Mouse (Mus musculus) embryonic facial prominence, embryonic 10.5 days (tissue): Measurements from ENCODE around the gene Tenm2. TPM values are rescaled to one million over a fixed set of nuclear protein-coding genes. Genes with fewer than 3 reads are reported as not detected.

Experiments used
- DNase-seq: peaks from one replicate; pipeline ENCODE4 v3.0.0-alpha.2; 2017; ENCODE audit warnings: low spot score
- H3K27ac ChIP-seq: fragments of 300-500 bp; sonication (generic); replicated peaks from 2 replicates; pipeline ENCODE4 v1.5.1; 2016; ENCODE audit warnings: mild to moderate bottlenecking
- H3K27me3 ChIP-seq: fragments of 300-500 bp; sonication (generic); replicated peaks from 2 replicates; pipeline ENCODE4 v1.6.1; 2016; ENCODE audit warnings: low read depth, mild to moderate bottlenecking; ENCODE audit not compliant: poor library complexity, severe bottlenecking
- H3K36me3 ChIP-seq: fragments of 300-500 bp; sonication (generic); replicated peaks from 2 replicates; pipeline ENCODE4 v1.6.1; 2016; ENCODE audit warnings: mild to moderate bottlenecking, moderate library complexity
- H3K4me1 ChIP-seq: fragments of 300-500 bp; sonication (generic); 2 replicates; pipeline ENCODE4 v1.6.1; 2016
- H3K4me3 ChIP-seq: fragments of 300-500 bp; sonication (generic); 2 replicates; pipeline ENCODE4 v1.5.1; 2016; ENCODE audit warnings: mild to moderate bottlenecking, moderate library complexity
- H3K9me3 ChIP-seq: fragments of 300-500 bp; sonication (generic); 2 replicates; pipeline ENCODE4 v1.6.1; 2016; ENCODE audit warnings: mild to moderate bottlenecking
- WGBS: fragments of 180-500 bp; shearing (Covaris S2); methylation state at CpG from one replicate; pipeline ENCODE4 v1.1.7; 2016; 5-methylcytosine and 5-hydroxymethylcytosine counted together
- polyA plus RNA-seq: library from polyadenylated mRNA; unstranded; fragments of >200 nt; fragmentation: Nextera tagmentation; extraction: Ambion mirVana; gene quantifications from 2 replicates; pipeline ENCODE4 v1.2.1, GENCODE M21; 2016

Gene Tenm2
- polyA plus RNA-seq, 1 experiment from 2014 or later: 1.8 TPM

DNA sequence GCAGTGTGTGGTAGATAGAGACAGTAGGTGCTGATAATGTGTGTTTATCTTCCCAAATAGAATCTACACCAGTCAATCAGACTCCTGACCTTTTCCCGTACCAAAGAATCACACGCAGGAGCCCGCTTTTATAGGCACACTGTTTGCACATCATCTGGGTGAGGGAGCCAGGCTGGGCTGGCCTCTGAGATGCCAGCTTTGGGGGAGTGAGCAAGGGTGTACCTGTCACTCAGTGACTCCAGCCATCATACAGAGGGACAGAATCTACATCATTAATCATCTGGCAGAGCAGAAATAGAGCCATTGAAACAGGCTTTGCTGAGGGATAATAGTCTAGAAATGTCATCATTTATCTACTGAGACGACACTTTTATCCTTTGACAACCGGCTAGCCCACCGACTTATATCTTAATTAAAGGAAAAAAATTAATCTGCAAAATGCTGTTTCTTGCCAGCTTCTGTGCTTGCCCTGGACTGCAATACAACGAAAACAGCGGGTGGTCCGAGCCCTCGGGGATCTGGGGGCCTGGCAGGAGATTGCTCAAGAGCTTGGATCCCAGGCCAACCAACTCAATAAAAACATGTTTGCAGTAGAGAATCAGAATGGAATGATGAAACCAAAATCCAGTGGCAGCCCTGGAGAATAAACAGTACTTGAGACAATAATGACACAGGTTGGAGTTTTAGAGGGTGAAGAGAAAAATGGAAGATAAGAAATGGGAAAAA lies 1195.1 kb downstream of the Tenm2 start:
- Histone ChIP-seq H3K27ac (no peak overlapping the region), H3K9me3 (no peaks in the 10 kb centered on the region), H3K4me3 (no peak overlapping the region), H3K36me3 (no peaks in the 10 kb centered on the region), H3K27me3 (0 out of 2 replicates have a peak, but pooled peaks cover 6% of the 10 kb centered on the region), H3K4me1 (peaks cover 5% of the 10 kb centered on the region; the same call in 1 of the 2 replicates)
- no peak for DNase-seq
- WGBS: 79% methylated on average over 10 of the region's 10 CpGs

DNA sequence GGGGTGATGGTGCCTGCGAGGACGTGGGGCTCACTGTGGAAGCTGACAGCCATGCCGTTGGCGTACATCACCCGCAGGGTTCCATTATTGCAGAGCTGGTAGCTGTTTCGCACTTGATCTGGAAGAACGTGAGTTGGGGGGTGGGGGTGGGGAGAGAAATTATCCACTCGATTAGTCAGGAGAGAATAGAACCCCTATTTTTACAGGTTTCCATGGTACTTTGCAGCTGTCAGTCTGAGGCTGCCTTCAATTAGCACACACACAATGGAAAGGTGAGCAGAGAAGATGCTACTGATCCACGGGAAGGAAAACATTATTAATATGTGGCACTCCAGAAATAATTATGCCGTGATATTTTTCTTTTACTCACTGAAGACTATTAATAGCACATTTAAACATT lies 1195.9 kb downstream of the Tenm2 start:
- H3K27ac ChIP-seq: no peak overlapping the region
- no peak overlapping the region for H3K4me3 ChIP-seq
- DNase-seq: no peak
- H3K36me3 ChIP-seq: no peaks in the 10 kb centered on the region
- WGBS: 84% methylated on average over 10 of the region's 10 CpGs
- peaks cover 5% of the 10 kb centered on the region; the same call in 1 of the 2 replicates for H3K4me1 ChIP-seq
- H3K9me3 ChIP-seq: no peaks in the 10 kb centered on the region
- H3K27me3 ChIP-seq: 0 out of 2 replicates have a peak, but pooled peaks cover 6% of the 10 kb centered on the region

DNA sequence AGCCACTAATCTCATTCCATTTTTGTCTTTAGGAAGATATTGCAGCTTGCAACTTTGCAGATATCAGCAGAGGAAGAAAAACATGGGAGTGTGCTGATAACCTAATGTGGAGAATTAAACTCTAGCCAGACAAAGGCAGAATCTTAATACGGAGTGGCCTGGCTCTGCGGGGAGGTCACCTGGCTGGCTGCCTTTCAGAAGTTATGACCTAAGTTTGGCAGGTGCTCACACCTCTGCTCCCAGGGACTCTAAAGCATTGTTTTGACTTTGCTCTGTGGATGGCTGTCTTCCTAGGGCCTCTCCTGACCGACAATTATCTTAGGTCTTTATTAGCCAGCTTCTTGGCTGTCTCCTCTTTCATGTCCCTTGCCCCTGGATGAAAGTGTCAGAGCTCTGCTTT lies 1197.4 kb downstream of the Tenm2 start:
- no peak overlapping the region for H3K4me3 ChIP-seq
- DNase-seq: no peak
- peaks cover 5% of the 10 kb centered on the region; the same call in 1 of the 2 replicates for H3K4me1 ChIP-seq
- WGBS: 56% methylated on average over 3 of the region's 3 CpGs
- no peak overlapping the region for H3K27ac ChIP-seq
- H3K27me3 ChIP-seq: no peaks in the 10 kb centered on the region
- H3K9me3 ChIP-seq: no peaks in the 10 kb centered on the region
- no peaks in the 10 kb centered on the region for H3K36me3 ChIP-seq

DNA sequence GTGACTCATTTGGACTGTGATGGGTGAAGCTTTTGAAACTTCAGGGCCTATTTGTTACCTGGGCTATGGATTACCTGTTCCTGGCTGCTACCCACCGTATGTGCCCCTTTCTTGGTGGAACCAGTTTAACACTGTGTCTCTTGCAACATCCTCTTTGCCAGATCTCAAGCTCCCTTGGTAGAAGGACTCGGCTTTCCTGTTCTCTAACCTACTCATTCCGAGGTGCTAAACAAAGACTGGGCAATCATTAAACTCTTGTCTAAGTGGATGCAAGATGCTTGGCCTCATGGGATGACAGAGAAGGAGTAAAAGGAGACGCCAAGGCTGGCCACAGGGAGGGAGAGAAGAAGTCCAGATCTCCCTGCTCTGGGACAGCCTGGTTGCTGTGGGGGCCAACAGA lies 1198.5 kb downstream of the Tenm2 start:
- no peaks in the 10 kb centered on the region for H3K9me3 ChIP-seq
- peaks cover 5% of the 10 kb centered on the region; the same call in 1 of the 2 replicates for H3K4me1 ChIP-seq
- no peak for DNase-seq
- no peaks in the 10 kb centered on the region for H3K27me3 ChIP-seq
- no peaks in the 10 kb centered on the region for H3K36me3 ChIP-seq
- H3K4me3 ChIP-seq: no peak overlapping the region
- no peak overlapping the region for H3K27ac ChIP-seq
- WGBS: 74% methylated on average over 4 of the region's 4 CpGs

DNA sequence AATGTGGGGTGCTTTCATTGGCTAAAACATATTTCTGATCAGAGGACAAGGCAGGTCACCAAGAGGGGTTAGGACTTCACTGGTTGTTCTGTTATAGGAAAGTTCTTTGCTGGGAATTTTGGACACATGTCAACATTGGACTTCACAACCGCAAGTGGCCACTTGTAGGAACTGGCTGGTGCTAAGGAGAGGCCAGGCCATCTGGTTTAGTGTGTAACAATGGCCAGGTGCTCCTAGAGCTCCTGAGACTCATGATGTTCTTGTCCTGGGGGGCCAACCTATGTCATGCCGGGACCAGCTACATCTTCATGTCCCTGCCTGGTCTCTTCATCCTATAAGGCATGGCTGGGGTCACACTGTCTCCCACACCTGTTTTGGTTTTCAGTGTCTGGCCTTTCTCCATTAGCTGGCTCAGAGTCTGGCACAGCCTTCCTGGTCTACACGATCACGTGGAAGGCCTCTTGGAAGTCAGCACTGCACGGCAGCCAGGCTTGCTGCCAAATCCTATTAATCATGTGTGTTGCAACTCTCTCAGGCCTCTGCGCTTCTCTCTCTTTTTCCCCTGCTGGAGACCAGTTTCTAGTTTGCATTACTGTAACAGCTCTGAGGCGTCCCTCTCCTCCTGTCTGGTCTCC lies 1199.6 kb downstream of the Tenm2 start:
- H3K27me3 ChIP-seq: no peaks in the 10 kb centered on the region
- no peak overlapping the region for H3K27ac ChIP-seq
- no peaks in the 10 kb centered on the region for H3K36me3 ChIP-seq
- peaks cover 5% of the 10 kb centered on the region; the same call in 1 of the 2 replicates for H3K4me1 ChIP-seq
- no peaks in the 10 kb centered on the region for H3K9me3 ChIP-seq
- WGBS: 55% methylated on average over 7 of the region's 7 CpGs
- DNase-seq: peak; percentile 32
- no peak overlapping the region for H3K4me3 ChIP-seq

DNA sequence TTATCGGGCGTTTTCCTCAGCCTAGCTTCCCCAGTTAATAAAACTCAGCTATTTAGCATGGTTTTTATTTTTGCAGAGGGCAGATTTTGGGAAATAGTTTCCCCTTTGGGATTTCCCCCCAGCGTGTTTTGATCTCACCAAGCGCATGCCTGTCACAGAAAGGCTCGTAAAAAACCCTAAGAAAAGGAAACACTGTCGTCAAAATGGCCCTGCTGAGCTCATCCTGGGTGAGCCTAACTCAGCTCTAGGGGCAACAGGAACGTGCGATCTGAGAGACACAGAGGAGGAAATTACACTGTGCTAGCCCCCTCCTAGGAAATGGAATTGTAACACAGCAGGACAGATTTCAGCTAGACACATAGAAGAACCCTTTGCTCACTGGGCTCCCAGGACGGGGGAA lies 1204.0 kb downstream of the Tenm2 start:
- no peaks in the 10 kb centered on the region for H3K36me3 ChIP-seq
- WGBS: 34% methylated on average over 9 of the region's 9 CpGs

DNA sequence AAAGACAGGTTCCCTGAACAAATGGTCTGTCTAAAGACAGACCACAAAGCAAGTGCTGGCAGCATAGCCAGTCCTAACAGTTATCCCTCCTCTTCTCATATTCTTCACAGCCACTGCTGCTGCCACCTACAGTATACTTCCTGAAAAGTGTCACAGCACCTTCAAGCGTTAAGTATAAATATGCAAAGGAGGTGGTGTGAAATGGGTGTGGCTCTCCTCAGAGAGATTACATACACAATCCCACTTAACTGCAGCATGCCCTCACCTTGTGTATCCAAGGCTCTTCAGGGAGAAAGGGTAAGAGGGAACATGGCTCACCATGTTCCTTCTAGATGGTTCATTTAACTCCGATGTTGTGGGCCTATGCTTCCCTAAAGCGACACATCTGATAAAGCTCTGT lies 1215.8 kb downstream of the Tenm2 start:
- H3K27ac ChIP-seq: no peak overlapping the region
- no peak overlapping the region for H3K4me3 ChIP-seq
- H3K9me3 ChIP-seq: 0 out of 2 replicates have a peak, but pooled peaks cover 6% of the 10 kb centered on the region
- H3K36me3 ChIP-seq: peaks cover 15% of the 10 kb centered on the region
- no peaks in the 10 kb centered on the region for H3K4me1 ChIP-seq
- 73% methylated on average over 3 of the region's 3 CpGs for WGBS
- no peak for DNase-seq
- H3K27me3 ChIP-seq: no peaks in the 10 kb centered on the region

More for the DNA sequence above, 1204.0 kb downstream of the Tenm2 start:
- no peaks in the 10 kb centered on the region for H3K27me3 ChIP-seq
- DNase-seq: no peak
- H3K27ac ChIP-seq: no peak overlapping the region
- no peak overlapping the region for H3K4me3 ChIP-seq
- H3K9me3 ChIP-seq: no peaks in the 10 kb centered on the region
- H3K4me1 ChIP-seq: peaks cover 12% of the 10 kb centered on the region

DNA sequence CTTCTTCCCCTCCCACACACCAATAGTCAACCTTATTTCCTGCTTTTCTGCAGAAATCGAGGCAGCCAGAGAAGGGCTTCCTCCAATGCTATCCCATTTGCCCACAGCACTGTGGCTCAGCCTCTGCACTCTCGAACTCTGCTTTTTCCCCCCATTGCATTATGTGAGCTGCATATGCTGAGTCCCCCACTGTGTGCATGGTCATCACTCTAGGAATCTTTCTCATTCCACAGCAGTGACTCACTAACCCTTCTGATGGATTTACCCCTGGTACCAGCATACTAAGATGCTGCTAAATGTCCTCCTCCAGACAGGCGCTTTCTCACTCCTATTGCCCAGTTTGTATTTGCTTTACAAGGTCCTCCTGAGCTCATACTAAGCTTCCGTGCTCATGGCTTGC lies 1222.6 kb downstream of the Tenm2 start:
- WGBS: 79% methylated on average over 4 of the region's 4 CpGs

DNA sequence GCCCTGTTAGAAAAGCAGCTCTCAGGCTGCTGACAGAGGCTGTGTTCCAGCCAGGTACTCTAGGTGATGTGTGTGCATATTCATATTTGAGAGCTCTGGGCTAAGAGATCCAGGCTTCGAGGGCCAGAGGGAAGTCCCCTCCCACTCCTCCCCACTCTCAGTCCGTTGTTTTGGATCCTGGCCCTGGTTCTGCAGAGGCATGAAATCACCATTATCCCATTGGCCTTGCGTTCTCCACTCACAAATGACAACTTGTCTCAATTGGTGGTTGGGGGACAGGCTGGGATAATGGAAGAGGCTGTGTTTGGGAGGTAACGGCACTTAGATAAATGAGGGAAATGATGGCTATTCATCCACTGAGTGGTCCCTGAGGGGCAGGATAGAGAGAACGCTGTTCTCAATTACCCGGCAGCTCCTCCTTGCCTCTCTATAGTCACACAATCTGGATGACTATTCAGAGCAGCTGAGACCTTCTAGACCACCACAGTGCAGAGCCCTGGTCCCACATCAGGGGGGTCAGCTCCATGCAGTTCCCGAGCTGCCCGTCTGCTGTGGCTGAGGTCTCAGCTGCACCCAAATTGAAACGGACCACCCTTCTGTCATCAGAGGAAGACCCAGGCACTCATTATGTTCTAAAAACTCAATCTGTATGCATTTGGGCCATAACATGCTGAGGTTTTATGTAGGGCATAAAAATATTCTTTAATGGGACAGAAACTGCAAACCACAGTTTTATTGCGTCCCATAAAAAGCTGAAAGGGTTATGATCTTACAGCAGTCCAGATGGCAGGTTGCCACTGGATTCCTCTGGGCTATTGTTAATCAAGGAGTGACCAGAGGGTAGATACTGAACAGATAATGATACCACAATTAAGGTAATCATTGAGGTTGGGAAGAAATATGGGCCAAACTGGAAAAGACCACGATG lies 1226.2 kb downstream of the Tenm2 start:
- peaks cover 9% of the 10 kb centered on the region for H3K4me1 ChIP-seq
- no peak overlapping the region for H3K4me3 ChIP-seq
- no peaks in the 10 kb centered on the region for H3K36me3 ChIP-seq
- H3K27ac ChIP-seq: no peak overlapping the region
- WGBS: 69% methylated on average over 11 of the region's 11 CpGs
- no peak for DNase-seq
- H3K27me3 ChIP-seq: 0 out of 2 replicates have a peak, but pooled peaks cover 3% of the 10 kb centered on the region
- H3K9me3 ChIP-seq: no peaks in the 10 kb centered on the region

More for the DNA sequence above, 1222.6 kb downstream of the Tenm2 start:
- peaks cover 9% of the 10 kb centered on the region for H3K4me1 ChIP-seq
- no peaks in the 10 kb centered on the region for H3K9me3 ChIP-seq
- H3K27me3 ChIP-seq: no peaks in the 10 kb centered on the region
- H3K27ac ChIP-seq: no peak overlapping the region
- H3K4me3 ChIP-seq: no peak overlapping the region
- no peak for DNase-seq
- H3K36me3 ChIP-seq: no peaks in the 10 kb centered on the region

DNA sequence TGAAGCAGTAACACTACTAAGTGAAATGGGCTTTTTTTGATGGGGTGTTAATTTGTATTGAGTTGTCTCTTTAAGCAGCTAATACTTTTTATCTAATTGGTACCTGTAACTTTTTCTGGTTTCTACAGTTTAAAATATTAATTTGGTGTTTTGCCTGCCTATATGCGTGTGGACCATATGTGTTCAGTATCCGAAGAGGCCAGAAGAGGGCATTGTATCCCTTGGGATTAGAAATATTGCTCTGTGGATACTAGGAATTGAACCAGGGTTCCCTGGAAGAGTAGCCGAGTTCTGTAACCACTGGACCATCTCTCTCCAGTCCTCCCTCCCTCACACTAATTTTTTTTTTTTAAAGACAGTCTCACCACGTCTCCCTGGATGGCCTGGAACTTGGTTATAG lies 1232.9 kb downstream of the Tenm2 start:
- Histone ChIP-seq H3K36me3 (no peaks in the 10 kb centered on the region), H3K27me3 (peaks cover 43% of the 10 kb centered on the region), H3K4me1 (peaks cover 31% of the 10 kb centered on the region), H3K27ac (no peak overlapping the region), H3K9me3 (no peaks in the 10 kb centered on the region), H3K4me3 (no peak overlapping the region)
- WGBS: 50% methylated on average over 4 of the region's 4 CpGs
- DNase-seq: no peak

DNA sequence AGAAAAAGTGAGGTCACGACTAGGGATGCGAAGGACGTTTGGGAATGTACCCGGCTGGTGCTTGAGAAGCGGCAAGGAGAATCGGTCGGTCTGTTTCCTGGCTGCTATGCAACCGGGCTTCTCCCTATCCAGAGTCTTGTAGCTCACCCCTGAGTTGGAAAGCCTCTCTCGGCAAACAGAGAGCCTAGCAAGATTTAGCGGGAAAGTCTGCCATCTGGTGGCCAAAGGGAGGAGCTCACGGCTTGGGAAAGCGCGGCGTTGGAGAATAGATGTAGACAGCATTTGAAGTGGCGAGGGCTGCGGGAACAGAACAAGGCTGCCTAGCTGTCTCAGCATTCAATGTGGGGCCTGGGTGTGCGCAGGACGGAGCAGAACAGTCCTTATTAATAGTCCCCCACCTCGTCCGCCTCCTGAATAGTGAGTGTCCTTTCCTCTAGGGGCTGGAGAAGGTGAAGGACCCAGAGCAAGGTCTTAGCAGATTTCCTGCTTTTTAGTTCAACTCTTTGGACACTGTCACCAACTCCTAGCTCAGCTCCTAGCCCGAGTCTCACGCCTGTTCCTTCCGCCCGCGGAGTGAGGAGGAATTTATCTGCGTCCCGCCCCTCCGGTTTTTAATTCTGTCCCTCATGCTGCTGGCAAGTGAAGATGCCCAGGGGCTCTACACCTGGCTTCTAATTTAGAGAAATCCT lies 1234.3 kb downstream of the Tenm2 start:
- H3K4me3 ChIP-seq: peak overlapping the region; percentile 48
- H3K27me3 ChIP-seq: peaks cover 43% of the 10 kb centered on the region
- peak overlapping the region; percentile 14; the same call in 1 of the 2 replicates for H3K27ac ChIP-seq
- 6% methylated on average over 28 of the region's 28 CpGs for WGBS
- DNase-seq: peak; percentile 92
- H3K4me1 ChIP-seq: peaks cover 31% of the 10 kb centered on the region
- no peaks in the 10 kb centered on the region for H3K9me3 ChIP-seq
- no peaks in the 10 kb centered on the region for H3K36me3 ChIP-seq
